Mouse (Mus musculus): ENCODE measurements at regions not wholly inside any gene's neighbourhood (a gene's known extent, or its start where the extent isn't known, plus 50 kb on each side); places are given as distances from the start of the nearest gene placed in this dataset.

GRCm38 (mm10) chr1:60646828-60647227 lies 69.8 kb upstream of the Cd28 start:
- TF ChIP-seq CTCF (IDR thresholded peaks at IDR 0.05; ENCODE audit: extremely low read depth, insufficient read length, insufficient replicate concordance, low read depth, low read length) (no peak), POLR2A (IDR thresholded peaks at IDR 0.05; ENCODE audit: low read depth, low read length) (no peak)
